Mouse (Mus musculus): ENCODE measurements at regions not wholly inside any gene's neighbourhood (a gene's known extent, or its start where the extent isn't known, plus 50 kb on each side); places are given as distances from the start of the nearest gene placed in this dataset.

GRCm38 (mm10) chr10:23610485-23610884, 176.6 kb downstream of the Rps12 start:
- DNase-seq (ENCODE audit: low spot score) = no peak

- no peak for DNase-seq (ENCODE audit: low spot score)
Measured at GRCm38 (mm10) chr10:23610046-23610445, 177.0 kb downstream of the Rps12 start.

- DNase-seq (ENCODE audit: low spot score) = no peak
Measured at GRCm38 (mm10) chr10:23609270-23609914, 177.7 kb downstream of the Rps12 start.

GRCm38 (mm10) chr10:23600701-23601100, 186.4 kb downstream of the Rps12 start:
- DNase-seq (ENCODE audit: low spot score) = no peak

DNA sequence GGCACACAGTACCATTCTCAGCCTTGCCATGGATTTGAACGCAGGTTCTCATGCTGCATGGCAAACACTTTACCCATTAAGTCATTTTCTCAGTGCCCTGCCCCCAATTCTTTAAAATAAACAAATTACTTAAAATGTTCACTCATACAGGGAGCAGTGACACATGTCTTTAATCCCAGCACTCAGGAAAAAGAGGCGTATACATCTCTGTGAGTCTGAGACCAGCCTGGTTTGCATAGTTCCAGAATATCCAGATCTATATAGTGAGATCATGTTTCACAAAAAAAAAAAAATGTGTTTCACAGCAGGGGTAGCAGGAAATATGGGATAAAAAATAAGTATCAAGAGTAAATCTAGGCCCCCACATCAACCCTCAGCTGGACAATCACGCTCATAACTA, 191.5 kb downstream of the Rps12 start:
- no peak for DNase-seq (ENCODE audit: low spot score)

GRCm38 (mm10) chr10:23580230-23580629, 206.8 kb downstream of the Rps12 start:
- no peak for DNase-seq (ENCODE audit: low spot score)

DNA sequence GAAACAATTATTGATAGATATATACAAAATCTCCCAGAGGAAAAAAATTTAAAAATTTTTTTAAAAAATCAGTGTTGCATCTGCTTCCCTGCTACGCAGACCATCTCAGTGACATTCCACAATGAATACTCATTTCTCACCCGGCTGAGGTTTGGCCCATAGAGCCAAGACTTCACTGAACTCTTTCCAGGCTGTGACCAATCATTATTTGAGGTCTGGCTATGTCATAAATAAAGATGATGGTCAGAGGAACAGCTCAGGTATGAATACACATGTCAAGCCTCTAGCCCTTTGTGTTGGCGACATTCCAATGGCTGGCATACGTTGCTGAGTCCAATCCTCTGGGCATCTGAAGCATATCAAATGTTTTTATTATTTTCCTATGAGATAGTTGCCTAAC, 216.1 kb downstream of the Rps12 start:
- DNase-seq (ENCODE audit: low spot score) = no peak

GRCm38 (mm10) chr10:23569386-23569785, 217.7 kb downstream of the Rps12 start:
- DNase-seq (ENCODE audit: low spot score) = no peak

GRCm38 (mm10) chr10:23562273-23562885, 211.8 kb upstream of the Eya4 start:
- DNase-seq (ENCODE audit: low spot score) = no peak

GRCm38 (mm10) chr10:23559980-23560658, 209.5 kb upstream of the Eya4 start:
- DNase-seq (ENCODE audit: low spot score) = no peak

DNA sequence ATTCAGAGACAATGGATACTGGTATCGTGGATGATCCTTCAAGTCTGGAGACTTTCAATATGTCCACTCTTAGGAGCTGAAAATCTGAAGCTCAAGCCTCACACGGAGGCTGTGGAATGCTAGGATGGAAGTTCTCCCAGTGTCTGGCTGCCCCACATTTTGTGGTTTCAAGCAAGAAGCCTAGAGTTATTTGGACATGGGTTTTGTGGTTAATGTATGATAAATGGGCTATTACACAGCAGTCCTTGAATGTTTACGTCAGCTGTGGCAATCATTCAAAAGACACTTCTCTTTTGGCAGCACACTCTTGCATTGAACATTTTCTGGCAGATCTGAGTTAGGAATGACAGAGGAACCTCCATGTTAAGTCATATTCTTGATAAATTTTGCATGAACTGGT, 207.2 kb upstream of the Eya4 start:
- DNase-seq (ENCODE audit: low spot score) = no peak

DNA sequence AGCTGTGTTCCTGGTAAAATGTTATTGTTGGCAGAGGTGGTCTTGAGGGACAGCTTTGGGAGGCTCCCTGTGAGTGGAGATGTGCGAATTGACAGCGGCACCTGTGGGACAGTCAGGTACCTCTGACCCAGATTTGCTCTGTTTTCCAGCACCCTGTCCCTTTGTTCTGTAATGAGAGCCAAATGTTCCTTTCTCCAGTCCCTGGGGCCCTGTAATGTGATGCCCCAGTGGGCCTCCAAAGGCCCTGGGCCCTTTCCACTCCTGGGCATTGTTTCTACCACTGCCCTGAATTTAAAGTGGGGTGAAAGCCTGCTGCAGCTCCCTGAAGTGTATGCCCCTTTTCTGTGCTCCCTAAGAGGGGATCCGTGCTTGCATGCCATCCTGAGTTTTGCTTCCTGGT, 198.6 kb upstream of the Eya4 start:
- no peak for DNase-seq (ENCODE audit: low spot score)

DNA sequence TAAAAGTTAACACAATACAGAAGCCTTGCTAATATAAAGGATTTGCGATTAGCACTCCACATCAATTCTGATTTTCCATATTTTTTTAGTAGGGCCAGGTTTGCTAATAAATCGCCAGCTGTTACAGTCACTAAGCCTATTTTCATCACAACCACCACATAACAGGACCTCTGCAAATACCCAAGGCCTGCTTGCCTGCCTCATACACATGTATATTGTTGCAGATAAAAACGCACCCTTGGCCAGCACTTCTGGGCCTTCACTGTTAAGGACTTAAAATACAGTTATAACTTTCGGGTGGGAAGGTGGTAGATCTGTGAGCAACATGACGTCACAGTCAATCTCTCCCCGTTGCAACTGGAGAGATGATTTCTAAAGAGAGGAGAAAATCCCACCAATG, 197.7 kb upstream of the Eya4 start:
- no peak for DNase-seq (ENCODE audit: low spot score)

DNA sequence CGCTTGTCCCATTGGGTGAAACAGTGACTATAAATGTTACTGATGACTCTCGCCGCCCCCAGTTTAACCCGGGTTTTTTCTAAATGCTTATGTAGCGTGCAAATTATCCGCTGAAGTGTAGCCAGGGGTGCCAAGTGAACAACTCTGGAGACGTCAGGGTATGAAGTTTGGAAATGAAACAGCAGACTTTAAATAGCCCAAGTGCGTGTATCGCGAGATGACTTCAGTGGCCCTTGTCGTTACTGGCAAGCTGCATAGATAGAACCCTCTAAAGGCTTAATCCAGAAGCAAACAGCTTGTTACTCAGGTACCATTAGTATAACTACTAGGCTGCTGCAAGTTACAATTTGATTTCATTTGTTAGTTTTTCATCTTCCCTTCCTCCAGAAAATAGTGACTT, 192.1 kb upstream of the Eya4 start:
- DNase-seq (ENCODE audit: low spot score) = no peak

GRCm38 (mm10) chr10:23541914-23542313, 191.3 kb upstream of the Eya4 start:
- DNase-seq (ENCODE audit: low spot score) = no peak

- no peak for DNase-seq (ENCODE audit: low spot score)
Measured at GRCm38 (mm10) chr10:23534636-23535035, 184.1 kb upstream of the Eya4 start.

- no peak for DNase-seq (ENCODE audit: low spot score)
Measured at GRCm38 (mm10) chr10:23531964-23532758, 181.6 kb upstream of the Eya4 start.

- DNase-seq (ENCODE audit: low spot score) = no peak
Measured at GRCm38 (mm10) chr10:23530715-23531114, 180.1 kb upstream of the Eya4 start.

DNA sequence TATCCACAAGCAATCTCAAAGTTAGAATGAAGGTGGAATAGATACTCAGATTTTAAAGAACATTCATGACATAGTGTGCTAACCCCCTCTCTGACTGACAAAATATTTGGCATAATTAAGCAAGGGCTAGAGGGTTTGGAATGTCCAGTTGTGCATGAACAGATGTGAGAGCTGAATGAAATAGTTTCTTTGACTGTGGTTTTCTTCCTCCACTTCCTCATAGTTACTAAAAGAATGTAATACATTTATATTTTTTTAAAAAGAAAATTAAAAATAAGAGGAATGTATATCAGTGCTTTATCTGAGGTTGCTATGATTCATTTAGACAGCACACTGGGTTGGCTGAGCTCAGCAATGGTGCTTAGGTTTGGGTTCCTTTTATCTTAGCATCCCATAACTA, 176.2 kb upstream of the Eya4 start:
- DNase-seq (ENCODE audit: low spot score) = no peak

DNA sequence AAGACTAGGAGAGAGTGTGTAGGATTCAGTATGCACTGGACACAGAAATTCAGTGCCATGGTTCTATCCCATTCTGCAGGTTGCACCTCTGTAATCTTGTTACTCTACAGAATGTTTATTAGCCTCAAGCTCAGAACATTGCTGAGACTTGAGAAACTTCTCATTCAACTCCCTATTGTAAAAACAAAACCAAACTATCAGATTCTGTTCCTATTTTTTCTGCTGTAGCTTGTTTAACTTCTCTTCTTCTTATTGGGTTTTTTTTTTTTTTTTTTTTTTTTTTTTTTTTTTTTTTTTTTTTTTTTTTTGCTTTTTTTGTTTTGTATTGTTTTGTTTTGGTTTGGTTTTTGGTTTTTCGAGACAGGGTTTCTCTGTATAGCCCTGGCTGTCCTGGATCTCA, 172.1 kb upstream of the Eya4 start:
- no peak for DNase-seq (ENCODE audit: low spot score)

DNA sequence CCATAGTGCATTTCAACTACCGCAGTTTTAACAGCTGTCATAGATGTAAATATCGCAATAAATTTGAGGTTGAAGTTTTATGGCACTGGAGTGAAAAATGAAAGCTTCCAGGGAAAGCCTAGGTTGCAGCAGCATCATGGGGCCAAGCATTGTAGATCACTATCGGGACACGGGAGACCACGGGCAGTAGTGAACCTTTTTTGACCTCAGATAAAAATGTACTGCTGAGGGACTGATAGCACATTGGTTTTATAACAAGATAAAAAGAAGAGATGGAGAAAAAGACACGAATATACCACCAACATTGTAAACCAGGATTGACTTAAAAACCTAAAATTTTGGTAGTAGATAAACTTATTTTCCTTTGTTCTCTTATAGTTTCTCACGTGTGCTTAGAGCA, 143.1 kb upstream of the Eya4 start:
- no peak for DNase-seq (ENCODE audit: low spot score)

GRCm38 (mm10) chr10:23492971-23493370, 142.4 kb upstream of the Eya4 start:
- no peak for DNase-seq (ENCODE audit: low spot score)

DNA sequence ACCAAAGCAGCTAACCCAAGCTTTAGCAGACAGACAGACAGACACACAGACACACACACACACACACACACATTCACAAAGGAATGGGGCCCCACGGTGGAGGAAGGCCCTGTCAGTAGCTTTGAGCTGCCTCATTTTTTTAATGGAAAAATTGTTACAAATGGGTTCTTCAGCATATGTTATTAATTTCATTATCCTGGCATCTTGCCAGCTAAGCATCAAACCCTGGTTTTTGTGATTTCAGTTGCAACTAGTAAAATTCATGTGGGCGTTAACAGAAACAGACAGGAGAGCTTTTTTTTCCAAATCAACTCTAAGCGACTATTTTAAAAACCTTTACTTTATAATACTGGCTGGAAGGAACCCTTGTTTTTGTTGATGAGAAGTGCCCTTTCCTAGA, 138.4 kb upstream of the Eya4 start:
- DNase-seq (ENCODE audit: low spot score) = no peak
